Mouse (Mus musculus): Measurements from ENCODE around the gene Rpl24. TPM values are rescaled to one million over a fixed set of nuclear protein-coding genes. Genes with fewer than 3 reads are reported as not detected.
A peak's percentile ranks its signal among the peaks of the same experiment; 100 is the strongest.
"Not testable (repeated sequence)": the region's sequence is repeated elsewhere in the genome, so short reads cannot be mapped to it uniquely, and the experiment has no call there.

Gene Rpl24
- 667 and 708 TPM in 2 replicates for polyA plus RNA-seq (2016; fragmentation: Nextera tagmentation; extraction: Ambion mirVana)

- Histone ChIP-seq H3K4me1 (peaks cover 5% of the 10 kb centered on the region), H3K4me2 (replicated peaks) (peak within 1 kb of the TSS; percentile 92), H3K9ac (peak within 1 kb of the TSS; percentile 82), H3K36me3 (peaks cover 31% of the 10 kb centered on the region), H3K27ac (peak within 1 kb of the TSS; percentile 90), H3K4me3 (peak within 1 kb of the TSS; percentile 58), H3K9me3 (replicated peaks) (no peaks in the 10 kb centered on the region), H3K27me3 (no peaks in the 10 kb centered on the region)
- ATAC-seq (ENCODE audit: low FRiP score): peak; percentile 94
- under 1% methylated on average over 42 of the region's 42 CpGs for WGBS
Measured at GRCm38 (mm10) chr16:55966212-55966871, at the start of gene Rpl24. TSS of gene Rpl24 (plus strand) at chr16:55966275.

- WGBS: 91% methylated on average over 10 of the region's 10 CpGs
- H3K36me3 ChIP-seq: peaks cover 66% of the 10 kb centered on the region
- ATAC-seq (ENCODE audit: low FRiP score): no peak
Measured at GRCm38 (mm10) chr16:55922079-55922478, 44.0 kb upstream of the Rpl24 start.

GRCm38 (mm10) chr16:55924010-55924409 lies 42.1 kb upstream of the Rpl24 start:
- WGBS: 94% methylated on average over 4 of the region's 4 CpGs
- no peak for ATAC-seq (ENCODE audit: low FRiP score)
- H3K36me3 ChIP-seq: peaks cover 61% of the 10 kb centered on the region

More at GRCm38 (mm10) chr16:55922079-55922478, 44.0 kb upstream of the Rpl24 start:
- Histone ChIP-seq H3K4me2 (replicated peaks) (no peak overlapping the region), H3K27me3 (no peaks in the 10 kb centered on the region), H3K4me3 (no peak overlapping the region), H3K27ac (no peak overlapping the region), H3K9me3 (replicated peaks) (no peaks in the 10 kb centered on the region), H3K9ac (no peak overlapping the region), H3K4me1 (no peaks in the 10 kb centered on the region)

DNA sequence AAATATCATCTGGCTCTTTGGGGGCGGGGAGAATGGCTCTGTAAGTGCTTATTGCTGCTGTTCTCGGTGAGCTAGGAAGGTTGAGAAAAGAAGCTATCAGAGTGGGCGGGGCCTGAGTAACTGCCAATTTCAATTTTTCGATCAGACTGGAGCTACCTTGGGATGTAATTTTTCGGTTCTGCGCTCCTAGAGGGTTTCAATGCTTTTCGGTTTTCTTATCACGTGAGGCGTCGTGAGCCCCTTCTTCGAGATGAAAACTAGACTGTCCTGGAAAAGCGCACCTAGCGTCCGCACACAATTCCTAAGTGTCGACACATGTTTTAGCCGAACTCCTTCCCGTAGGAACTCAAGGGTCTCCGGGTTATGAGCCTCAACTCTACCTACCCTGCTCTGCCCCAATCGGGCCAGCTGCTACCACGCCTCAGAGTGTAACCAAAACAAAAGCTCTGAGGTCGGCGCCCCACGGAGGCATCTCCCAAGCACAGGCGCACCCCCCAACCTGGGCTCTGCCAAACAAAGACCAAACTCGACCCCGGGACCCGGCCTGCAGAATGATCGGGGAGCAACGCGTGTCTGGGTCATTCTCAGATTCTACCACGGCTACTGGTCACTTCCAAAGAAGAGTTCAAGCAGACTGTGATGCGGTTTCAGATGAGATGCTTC lies 32.3 kb upstream of the Rpl24 start:
- 1% methylated on average over 32 of the region's 32 CpGs for WGBS
- Histone ChIP-seq H3K4me1 (peaks cover 3% of the 10 kb centered on the region; the same call in 1 of the 2 replicates), H3K4me3 (peak overlapping the region; percentile 78), H3K36me3 (peaks cover 7% of the 10 kb centered on the region), H3K27ac (peak overlapping the region; percentile 76), H3K9me3 (replicated peaks) (no peaks in the 10 kb centered on the region), H3K4me2 (replicated peaks) (peak overlapping the region; percentile 74), H3K27me3 (no peaks in the 10 kb centered on the region), H3K9ac (peak overlapping the region; percentile 73)
- ATAC-seq (ENCODE audit: low FRiP score): peak; percentile 67

More at GRCm38 (mm10) chr16:55924010-55924409, 42.1 kb upstream of the Rpl24 start:
- no peaks in the 10 kb centered on the region for H3K4me1 ChIP-seq
- no peak overlapping the region for H3K27ac ChIP-seq
- no peak overlapping the region for H3K4me2 ChIP-seq (replicated peaks)
- no peak overlapping the region for H3K9ac ChIP-seq
- H3K4me3 ChIP-seq: no peak overlapping the region
- H3K9me3 ChIP-seq (replicated peaks): no peaks in the 10 kb centered on the region
- H3K27me3 ChIP-seq: no peaks in the 10 kb centered on the region

GRCm38 (mm10) chr16:55934453-55935037 lies 31.5 kb upstream of the Rpl24 start, which contains the start of gene Cep97:
TSS of gene Cep97 (minus strand) at chr16:55934855.
- peak within 1 kb of the TSS; percentile 78 for H3K4me3 ChIP-seq
- no peaks in the 10 kb centered on the region for H3K27me3 ChIP-seq
- H3K9ac ChIP-seq: peak within 1 kb of the TSS; percentile 73
- H3K9me3 ChIP-seq (replicated peaks): no peaks in the 10 kb centered on the region
- ATAC-seq (ENCODE audit: low FRiP score): peak; percentile 100
- H3K4me1 ChIP-seq: peaks cover 3% of the 10 kb centered on the region; the same call in 1 of the 2 replicates
- peak within 1 kb of the TSS; percentile 74 for H3K4me2 ChIP-seq (replicated peaks)
- peak within 1 kb of the TSS; percentile 76 for H3K27ac ChIP-seq
- H3K36me3 ChIP-seq: peaks cover 2% of the 10 kb centered on the region; the same call in 1 of the 2 replicates
- under 1% methylated on average over 24 of the region's 24 CpGs for WGBS

- no peaks in the 10 kb centered on the region for H3K27me3 ChIP-seq
- H3K27ac ChIP-seq: no peak overlapping the region
- H3K9ac ChIP-seq: no peak overlapping the region
- H3K36me3 ChIP-seq: no peaks in the 10 kb centered on the region
- 92% methylated on average over 4 of the region's 4 CpGs for WGBS
- H3K9me3 ChIP-seq (replicated peaks): no peaks in the 10 kb centered on the region
- no peak overlapping the region for H3K4me2 ChIP-seq (replicated peaks)
- no peaks in the 10 kb centered on the region for H3K4me1 ChIP-seq
- ATAC-seq (ENCODE audit: low FRiP score): no peak
- no peak overlapping the region for H3K4me3 ChIP-seq
Measured at GRCm38 (mm10) chr16:55938761-55939160, 27.3 kb upstream of the Rpl24 start.

GRCm38 (mm10) chr16:55939703-55940102 lies 26.4 kb upstream of the Rpl24 start:
- H3K9me3 ChIP-seq (replicated peaks): no peaks in the 10 kb centered on the region
- H3K36me3 ChIP-seq: no peaks in the 10 kb centered on the region
- no peaks in the 10 kb centered on the region for H3K4me1 ChIP-seq
- no peak for ATAC-seq (ENCODE audit: low FRiP score)
- no peak overlapping the region for H3K4me3 ChIP-seq
- WGBS: 86% methylated on average over 6 of the region's 6 CpGs
- no peak overlapping the region for H3K27ac ChIP-seq
- no peaks in the 10 kb centered on the region for H3K27me3 ChIP-seq
- H3K9ac ChIP-seq: no peak overlapping the region
- no peak overlapping the region for H3K4me2 ChIP-seq (replicated peaks)

DNA sequence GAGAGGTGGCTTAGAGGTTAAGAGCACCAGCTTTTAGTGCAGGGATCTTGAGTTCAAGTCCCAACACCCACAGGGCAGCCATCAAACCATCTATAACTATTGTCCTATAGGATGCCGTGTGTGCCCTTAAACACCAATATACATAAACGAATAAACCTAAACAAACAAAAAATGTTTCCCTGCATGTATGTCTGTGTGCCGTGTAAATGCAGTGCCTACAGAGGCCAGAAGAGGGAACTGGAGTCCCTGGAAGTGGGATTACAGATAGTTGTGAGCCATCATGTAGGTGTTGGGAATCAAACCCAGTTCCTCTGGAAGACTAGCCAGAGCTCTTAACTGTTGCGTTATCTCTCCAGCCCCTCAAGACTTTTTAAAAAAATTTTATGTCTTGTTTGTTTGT lies 25.3 kb upstream of the Rpl24 start:
- Histone ChIP-seq H3K9me3 (replicated peaks) (no peaks in the 10 kb centered on the region), H3K27ac (no peak overlapping the region), H3K4me3 (no peak overlapping the region), H3K4me2 (replicated peaks) (no peak overlapping the region), H3K36me3 (no peaks in the 10 kb centered on the region), H3K4me1 (no peaks in the 10 kb centered on the region), H3K27me3 (no peaks in the 10 kb centered on the region), H3K9ac (no peak overlapping the region)
- ATAC-seq (ENCODE audit: low FRiP score): no peak
- 92% methylated on average over 4 of the region's 4 CpGs for WGBS

DNA sequence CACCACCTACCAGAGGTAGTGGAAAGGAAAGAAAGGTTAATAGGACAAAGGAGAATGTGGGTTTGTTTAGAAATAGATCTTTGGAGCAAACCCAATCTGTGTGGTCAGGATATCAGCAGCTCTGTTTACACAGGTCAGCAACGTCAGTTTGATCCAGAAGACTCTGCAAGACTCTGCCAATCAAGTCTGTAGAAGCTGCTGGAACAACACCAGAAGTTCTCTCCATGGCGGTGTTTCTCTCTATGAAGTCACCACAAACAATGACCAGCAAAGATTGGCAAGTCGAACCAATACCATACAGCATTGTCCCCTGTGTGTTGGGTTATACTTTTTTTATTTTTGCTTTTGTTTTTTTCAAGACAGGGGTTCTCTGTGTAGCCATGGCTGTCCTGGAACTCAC lies 18.8 kb upstream of the Rpl24 start:
- Histone ChIP-seq H3K4me1 (no peaks in the 10 kb centered on the region), H3K36me3 (no peaks in the 10 kb centered on the region), H3K27ac (no peak overlapping the region), H3K27me3 (no peaks in the 10 kb centered on the region), H3K4me3 (no peak overlapping the region), H3K4me2 (replicated peaks) (no peak overlapping the region), H3K9ac (no peak overlapping the region), H3K9me3 (replicated peaks) (no peaks in the 10 kb centered on the region)
- no peak for ATAC-seq (ENCODE audit: low FRiP score)
- 88% methylated on average over 3 of the region's 3 CpGs for WGBS

DNA sequence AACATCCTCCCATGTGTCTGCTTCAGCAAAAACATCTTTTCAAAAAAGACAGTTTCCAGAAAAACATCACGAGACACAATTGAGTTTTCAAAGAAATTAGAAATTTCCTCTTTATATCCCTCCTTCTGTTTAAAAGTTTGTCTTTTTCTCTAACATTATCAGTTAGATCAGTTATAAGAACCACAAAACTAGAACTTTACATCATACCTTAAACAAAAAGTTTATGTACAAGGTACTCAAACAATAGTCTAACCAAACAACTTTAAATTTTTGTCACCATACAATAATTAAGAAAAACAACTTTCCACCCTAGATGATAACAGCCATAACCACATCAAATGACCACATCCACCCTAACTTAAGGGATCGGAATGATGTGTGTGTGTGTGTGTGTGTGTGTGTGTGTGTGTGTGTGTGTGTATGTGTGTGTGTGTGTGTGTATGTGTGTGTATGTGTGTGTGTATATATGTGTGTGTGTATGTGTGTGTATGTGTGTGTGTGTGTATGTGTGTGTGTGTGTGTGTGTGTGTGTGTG lies 18.1 kb upstream of the Rpl24 start:
- not testable (repeated sequence) for ATAC-seq (ENCODE audit: low FRiP score); H3K4me3 ChIP-seq; H3K4me2 ChIP-seq (replicated peaks); H3K27me3 ChIP-seq; H3K9ac ChIP-seq; H3K36me3 ChIP-seq; H3K9me3 ChIP-seq (replicated peaks); H3K4me1 ChIP-seq; H3K27ac ChIP-seq
- WGBS: 85% methylated on average over 2 of the region's 2 CpGs

DNA sequence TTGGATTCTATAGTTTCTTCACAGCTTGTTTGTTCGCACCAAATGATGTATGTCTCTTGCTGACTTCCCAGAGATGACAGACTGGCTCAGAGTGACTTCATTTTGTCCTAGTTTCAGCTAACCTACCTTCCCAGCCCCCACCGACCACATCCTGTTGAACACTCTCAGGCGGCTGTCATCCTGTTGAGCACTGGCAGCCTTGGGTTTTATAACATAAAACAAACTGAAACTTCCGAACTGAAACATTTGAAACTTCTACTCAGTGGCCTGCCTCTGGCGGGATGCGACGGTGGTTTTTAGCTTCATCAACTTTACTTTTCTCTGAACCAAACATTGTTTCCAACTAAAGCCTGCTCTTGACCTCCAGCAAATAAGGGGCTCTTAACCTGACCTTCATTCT lies 17.1 kb upstream of the Rpl24 start:
- Histone ChIP-seq H3K4me3 (no peak overlapping the region), H3K4me2 (replicated peaks) (no peak overlapping the region), H3K9me3 (replicated peaks) (no peaks in the 10 kb centered on the region), H3K36me3 (no peaks in the 10 kb centered on the region), H3K4me1 (no peaks in the 10 kb centered on the region), H3K27me3 (no peaks in the 10 kb centered on the region), H3K9ac (no peak overlapping the region), H3K27ac (no peak overlapping the region)
- ATAC-seq (ENCODE audit: low FRiP score): no peak
- WGBS: 73% methylated on average over 7 of the region's 7 CpGs

DNA sequence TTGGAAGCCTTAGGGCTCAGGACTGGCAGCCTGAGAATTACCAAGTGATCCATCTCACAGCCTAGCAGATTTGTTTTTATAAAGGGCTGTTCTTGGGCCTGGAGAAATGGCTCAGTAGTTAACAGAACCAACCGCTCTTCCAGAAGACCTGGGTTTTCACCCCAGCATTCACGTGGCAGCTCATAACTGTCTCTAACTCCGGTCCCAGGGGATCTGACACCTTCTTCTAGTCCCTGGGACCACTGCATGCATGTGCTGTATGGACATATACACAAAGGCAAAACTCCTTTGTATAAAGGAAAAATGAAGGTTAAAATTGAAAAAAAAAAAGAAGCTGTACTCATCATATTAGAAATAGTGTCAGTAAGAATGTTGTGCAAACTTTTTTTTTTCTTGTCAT lies 15.6 kb upstream of the Rpl24 start:
- H3K9me3 ChIP-seq (replicated peaks): no peaks in the 10 kb centered on the region
- no peaks in the 10 kb centered on the region for H3K27me3 ChIP-seq
- no peaks in the 10 kb centered on the region for H3K36me3 ChIP-seq
- 68% methylated on average over 3 of the region's 3 CpGs for WGBS
- no peak overlapping the region for H3K9ac ChIP-seq
- ATAC-seq (ENCODE audit: low FRiP score): no peak
- no peak overlapping the region for H3K27ac ChIP-seq
- H3K4me1 ChIP-seq: no peaks in the 10 kb centered on the region
- no peak overlapping the region for H3K4me2 ChIP-seq (replicated peaks)
- H3K4me3 ChIP-seq: no peak overlapping the region

All from hindbrain, embryonic 12.5 days (tissue).